Mouse (Mus musculus) lung, postnatal 4 days (tissue): ENCODE measurements around the gene Gm9945.
A peak's percentile ranks its signal among the peaks of the same experiment; 100 is the strongest.

Experiments
- DNase-seq, 2 experiments: peaks; one replicate each; pipeline ENCODE4 v3.0.0; 2021

Gene Gm9945

GRCm38 (mm10) chr11:53496946-53497345 is 17.0 kb downstream of the Gm9945 start:
- no peak for DNase-seq

GRCm38 (mm10) chr11:53500569-53500968 is 20.6 kb downstream of the Gm9945 start:
- DNase-seq, result peak; percentile 67 to 80

GRCm38 (mm10) chr11:53502039-53502765 is 22.2 kb downstream of the Gm9945 start:
- no peak for DNase-seq

- DNase-seq, result no peak
Observed at GRCm38 (mm10) chr11:53503738-53504137, 23.8 kb downstream of the Gm9945 start.

- no peak for DNase-seq
Observed at GRCm38 (mm10) chr11:53504376-53504775, 24.4 kb downstream of the Gm9945 start.

GRCm38 (mm10) chr11:53505026-53505663 is 25.2 kb downstream of the Gm9945 start:
- no peak for DNase-seq

- DNase-seq, result no peak
Observed at GRCm38 (mm10) chr11:53507098-53507805, 27.3 kb downstream of the Gm9945 start.

GRCm38 (mm10) chr11:53508152-53508551 is 28.2 kb downstream of the Gm9945 start:
- DNase-seq, result peak in 1 of 2 experiments; percentile 54

- no peak for DNase-seq
Observed at GRCm38 (mm10) chr11:53508591-53508990, 28.6 kb downstream of the Gm9945 start.

- no peak for DNase-seq
Observed at GRCm38 (mm10) chr11:53510351-53510750, 30.4 kb downstream of the Gm9945 start.

GRCm38 (mm10) chr11:53516775-53517627 is 37.0 kb downstream of the Gm9945 start:
- DNase-seq, result peak; percentile 35 to 58

- DNase-seq, result no peak
Observed at GRCm38 (mm10) chr11:53518759-53519158, 38.8 kb downstream of the Gm9945 start.

- DNase-seq, result peak; percentile 72 to 80
Observed at GRCm38 (mm10) chr11:53519207-53520121, 39.5 kb downstream of the Gm9945 start, which contains the start of gene Sept8. Gene Sept8, plus strand, starts transcription at chr11:53519257.

GRCm38 (mm10) chr11:53520122-53520978 is 40.4 kb downstream of the Gm9945 start:
- peak; percentile 65 for DNase-seq

GRCm38 (mm10) chr11:53521120-53521820 is 41.3 kb downstream of the Gm9945 start:
- DNase-seq, result no peak

- DNase-seq, result no peak
Observed at GRCm38 (mm10) chr11:53521821-53522131, 41.8 kb downstream of the Gm9945 start.

GRCm38 (mm10) chr11:53522362-53522761 is 42.4 kb downstream of the Gm9945 start:
- no peak for DNase-seq

GRCm38 (mm10) chr11:53522930-53523329 is 43.0 kb downstream of the Gm9945 start:
- DNase-seq, result no peak

GRCm38 (mm10) chr11:53523545-53524405 is 43.8 kb downstream of the Gm9945 start:
- DNase-seq, result no peak
